Mouse (Mus musculus) CH12.LX (cell line): ENCODE measurements around the gene Mapk9. TPM values are rescaled to one million over a fixed set of nuclear protein-coding genes. Genes with fewer than 3 reads are reported as not detected.

Experiments used
- DNase-seq: peaks from one replicate; pipeline ENCODE4 v3.0.0-alpha.2; 2013; ENCODE audit errors: extremely low read depth
- H3K27ac ChIP-seq: 2 replicates; pipeline ENCODE4 v1.5.1; 2012; ENCODE audit warnings: low read depth, mild to moderate bottlenecking, control low read depth, moderate library complexity; ENCODE audit not compliant: insufficient read depth
- H3K27me3 ChIP-seq: replicated peaks from 2 replicates; pipeline ENCODE3; 2012; ENCODE audit warnings: inconsistent platforms
- H3K36me3 ChIP-seq, 2 experiments: replicated peaks in 1 of 2; 2 replicates each; pipeline versions ENCODE3 to v1.6.1; 2012; ENCODE audit warnings: inconsistent platforms in 1 of 2, low read length in 1 of 2, mild to moderate bottlenecking in 1 of 2, mixed read lengths in 1 of 2, moderate library complexity in 1 of 2; ENCODE audit not compliant: control insufficient read depth in 1 of 2, insufficient read depth in 1 of 2
- H3K4me1 ChIP-seq, 2 experiments: 2 replicates each; pipeline ENCODE4 v1.6.1; 2012; ENCODE audit warnings: inconsistent platforms in 1 of 2, moderate library complexity in 1 of 2; ENCODE audit not compliant: insufficient read depth in 2 of 2, control insufficient read depth in 1 of 2
- H3K4me2 ChIP-seq: 2 replicates; pipeline ENCODE4 v1.6.1; 2012; ENCODE audit warnings: low read depth, mild to moderate bottlenecking, control low read depth; ENCODE audit not compliant: poor library complexity, insufficient read depth, severe bottlenecking
- H3K4me3 ChIP-seq, 3 experiments: fragments of 150-350 bp in 1 of 3; sonication (generic) in 1 of 3; replicated peaks in 1 of 3; 2 replicates each; pipeline versions ENCODE3 to v1.5.1; 2011 to 2012; ENCODE audit warnings: low read depth in 2 of 3, low read length in 2 of 3, mild to moderate bottlenecking in 2 of 3, moderate library complexity in 2 of 3, control low read depth in 1 of 3, improper control_type of control experiment in 1 of 3, inconsistent platforms in 1 of 3, mixed read lengths in 1 of 3; ENCODE audit not compliant: poor library complexity in 1 of 3
- H3K79me2 ChIP-seq: replicated peaks from 2 replicates; pipeline ENCODE4 v1.6.1; 2012; ENCODE audit warnings: mild to moderate bottlenecking, moderate library complexity; ENCODE audit not compliant: control insufficient read depth, poor library complexity, insufficient read depth, severe bottlenecking; ENCODE audit errors: extremely low read depth
- H3K9ac ChIP-seq: 2 replicates; pipeline ENCODE4 v1.6.1; 2012; ENCODE audit warnings: low read depth, mild to moderate bottlenecking, control low read depth, moderate library complexity; ENCODE audit not compliant: insufficient read depth
- H3K9me3 ChIP-seq: replicated peaks from 2 replicates; pipeline ENCODE3; 2012; ENCODE audit warnings: low read length, inconsistent platforms, mixed read lengths
- BHLHE40 ChIP-seq: IDR thresholded peaks from 2 replicates; pipeline ENCODE4 v1.6.1; 2011; ENCODE audit warnings: mild to moderate bottlenecking, low read depth, low read length, improper control_type of control experiment
- CHD2 ChIP-seq: IDR thresholded peaks from 2 replicates; pipeline ENCODE4 v1.6.1; 2011; ENCODE audit warnings: low read length, improper control_type of control experiment
- E2F4 ChIP-seq: IDR thresholded peaks from 2 replicates; pipeline ENCODE4 v1.6.1; 2011; ENCODE audit warnings: low read depth, low read length, improper control_type of control experiment; ENCODE audit not compliant: insufficient replicate concordance
- ELF1 ChIP-seq: IDR thresholded peaks from 2 replicates; pipeline ENCODE4 v1.6.1; 2014; ENCODE audit warnings: low read depth, mild to moderate bottlenecking, inconsistent platforms, low read length, improper control_type of control experiment
- GABPA ChIP-seq: IDR thresholded peaks from 2 replicates; pipeline ENCODE4 v1.6.1; 2012; ENCODE audit warnings: low read depth, low read length, improper control_type of control experiment, inconsistent platforms; ENCODE audit not compliant: insufficient replicate concordance
- MAFK ChIP-seq: IDR thresholded peaks from 2 replicates; pipeline ENCODE4 v1.6.1; 2011; ENCODE audit warnings: low read length, improper control_type of control experiment; ENCODE audit not compliant: insufficient replicate concordance
- NRF1 ChIP-seq: IDR thresholded peaks from 2 replicates; pipeline ENCODE4 v1.6.1; 2014; ENCODE audit warnings: low read depth, mild to moderate bottlenecking, inconsistent platforms, low read length, improper control_type of control experiment, moderate library complexity
- POLR2AphosphoS2 ChIP-seq: IDR thresholded peaks from 2 replicates; pipeline ENCODE4 v1.6.1; 2011; ENCODE audit warnings: low read depth, low read length, improper control_type of control experiment
- RCOR1 ChIP-seq: conservative IDR thresholded peaks from 2 replicates; pipeline ENCODE4 v1.6.1; 2012; ENCODE audit warnings: low read depth, mild to moderate bottlenecking, inconsistent platforms, low read length, improper control_type of control experiment
- SIN3A ChIP-seq: IDR thresholded peaks from 2 replicates; pipeline ENCODE4 v1.6.1; 2012; ENCODE audit warnings: low read length, improper control_type of control experiment, inconsistent platforms
- TBP ChIP-seq: conservative IDR thresholded peaks from 2 replicates; pipeline ENCODE4 v1.6.1; 2011; ENCODE audit warnings: low read depth, low read length, improper control_type of control experiment
- USF1 ChIP-seq: IDR thresholded peaks from 2 replicates; pipeline ENCODE4 v1.6.1; 2014; ENCODE audit warnings: low read depth, mild to moderate bottlenecking, inconsistent platforms, low read length, improper control_type of control experiment
- ZC3H11A ChIP-seq: IDR thresholded peaks from 2 replicates; pipeline ENCODE4 v1.6.1; 2012; ENCODE audit warnings: low read depth, mild to moderate bottlenecking, inconsistent platforms, low read length, improper control_type of control experiment
- ZKSCAN1 ChIP-seq: IDR thresholded peaks from 2 replicates; pipeline ENCODE4 v1.6.1; 2012; ENCODE audit warnings: low read depth, inconsistent platforms, low read length, improper control_type of control experiment, borderline replicate concordance
- dilution Hi-C: fragments of 300-500 bp; cut with MboI; formaldehyde crosslinking; loops from 2 replicates; pipeline ENCODE4 v1.14.3; 2020; ENCODE audit warnings: low sequenced_read_pairs; ENCODE audit not compliant: extremely low pct_unique_long_range_greater_than_20kb, extremely low pct_ligation_motif_present
- in situ Hi-C: fragments of 300-500 bp; cut with MboI; formaldehyde crosslinking; loops from 3 replicates; pipeline ENCODE4 v1.14.3; 2019; ENCODE audit warnings: low sequenced_read_pairs, low pct_ligation_motif_present, low pct_unique_long_range_greater_than_20kb, mixed read lengths
- polyA plus RNA-seq: library from polyadenylated mRNA; unstranded; fragments of >175 nt; gene quantifications from 2 replicates; pipeline ENCODE4 v1.2.1, GENCODE M21; 2012; ENCODE audit warnings: low read depth; ENCODE audit not compliant: insufficient read length
- total RNA-seq, 2 experiments: library from RNA; depleted of rRNA; stranded (reverse); fragments of 300-350 nt in 1 of 2; fragments of >200 nt in 1 of 2; gene quantifications; 2 replicates each; pipeline ENCODE4 v1.2.3; 2012 to 2014

Gene Mapk9
- total and polyA plus RNA-seq, 3 experiments: 22.0 to 36.8 (median 29.3) TPM

GRCm38 (mm10) chr11:49900962-49901658 is 54.6 kb downstream of the Mapk9 start:
- Histone ChIP-seq H3K27ac (no peak overlapping the region), H3K36me3 (no peaks in the 10 kb centered on the region), H3K27me3 (peaks cover 50% of the 10 kb centered on the region), H3K9me3 (peaks cover 12% of the 10 kb centered on the region), H3K4me3 (no peak overlapping the region), H3K79me2 (no peaks in the 10 kb centered on the region), H3K4me2 (no peak overlapping the region), H3K9ac (no peak overlapping the region), H3K4me1 (no peaks in the 10 kb centered on the region)
- in situ Hi-C loops: loop anchor here (5.0 kb wide), 1 partner anchor 61 kb away; no protein-coding TSS in a partner anchor
- no peak for DNase-seq
- TF ChIP-seq GABPA: no peak
- no peak for TF ChIP-seq NRF1
- TF ChIP-seq CHD2: no peak
- no peak for TF ChIP-seq USF1
- TF ChIP-seq BHLHE40: no peak
- no peak for TF ChIP-seq POLR2AphosphoS2
- dilution Hi-C loops: no loop called here

- TF ChIP-seq RCOR1: no peak
- no peak for TF ChIP-seq MAFK
- no peak for TF ChIP-seq SIN3A
- TF ChIP-seq ZC3H11A: no peak
- TF ChIP-seq ZKSCAN1: no peak
- no peak for TF ChIP-seq TBP
- TF ChIP-seq E2F4: no peak
- TF ChIP-seq ELF1: no peak
Measured at GRCm38 (mm10) chr11:49901659-49902458, 55.3 kb downstream of the Mapk9 start, which contains the start of gene Rasgef1c. Gene Rasgef1c (plus strand): TSS chr11:49901835.

More at GRCm38 (mm10) chr11:49901659-49902458, 55.3 kb downstream of the Mapk9 start, which contains the start of gene Rasgef1c:
- peaks cover 11% of the 10 kb centered on the region for H3K9me3 ChIP-seq
- H3K36me3 ChIP-seq: no peaks in the 10 kb centered on the region
- H3K27ac ChIP-seq: no peak within 1 kb of the TSS
- dilution Hi-C loops (no loop called here), in situ Hi-C loops (loop anchor here (5.0 kb wide), 1 partner anchor 60 kb away; no protein-coding TSS in a partner anchor)
- peaks cover 45% of the 10 kb centered on the region for H3K27me3 ChIP-seq
- no peak for DNase-seq
- no peaks in the 10 kb centered on the region for H3K79me2 ChIP-seq
- H3K4me1 ChIP-seq: no peaks in the 10 kb centered on the region
- no peak within 1 kb of the TSS for H3K4me3 ChIP-seq
- H3K4me2 ChIP-seq: no peak within 1 kb of the TSS
- no peak within 1 kb of the TSS for H3K9ac ChIP-seq
